Mouse (Mus musculus) midbrain, postnatal 0 days (tissue): ENCODE data around the gene Dner. TPM values are rescaled to one million over a fixed set of nuclear protein-coding genes. Genes with fewer than 3 reads are reported as not detected.

ENCODE experiments used
- ATAC-seq: fragments of 200-750 bp; cut with Nextera tagmentation; 2 replicates; pipeline ENCODE4 v1.8.0; 2017; ENCODE audit warnings: moderate number of reproducible peaks, mild to moderate bottlenecking, moderate TSS enrichment, moderate library complexity; ENCODE audit not compliant: low FRiP score
- DNase-seq: peaks from one replicate; pipeline ENCODE4 v3.0.0-alpha.2; 2015; ENCODE audit warnings: low spot score
- H3K27ac ChIP-seq: fragments of 300-500 bp; sonication (generic); 2 replicates; pipeline ENCODE4 v1.5.1; 2014; ENCODE audit warnings: low read depth, mild to moderate bottlenecking, low read length, mixed read lengths
- H3K27me3 ChIP-seq: fragments of 300-500 bp; sonication (generic); 2 replicates; pipeline ENCODE4 v1.6.1; 2014; ENCODE audit warnings: low read length, control low read depth, mixed read lengths; ENCODE audit not compliant: insufficient read depth
- H3K36me3 ChIP-seq: fragments of 300-500 bp; sonication (generic); 2 replicates; pipeline ENCODE4 v1.6.1; 2014; ENCODE audit warnings: low read length, control low read depth, mixed read lengths; ENCODE audit not compliant: insufficient read depth
- H3K4me1 ChIP-seq: fragments of 300-500 bp; sonication (generic); 2 replicates; pipeline ENCODE4 v1.6.1; 2014; ENCODE audit warnings: mild to moderate bottlenecking, control low read depth, antibody characterized with exemption, low read length, mixed read lengths; ENCODE audit not compliant: insufficient read depth
- H3K4me2 ChIP-seq: fragments of 300-500 bp; sonication (generic); 2 replicates; pipeline ENCODE4 v1.6.1; 2014; ENCODE audit warnings: low read depth, mild to moderate bottlenecking, low read length, mixed read lengths; ENCODE audit not compliant: poor library complexity, severe bottlenecking
- H3K4me3 ChIP-seq: fragments of 300-500 bp; sonication (generic); 2 replicates; pipeline ENCODE4 v1.5.1; 2014; ENCODE audit warnings: low read depth, mild to moderate bottlenecking, low read length, moderate library complexity
- H3K9ac ChIP-seq: fragments of 300-500 bp; sonication (generic); replicated peaks from 2 replicates; pipeline ENCODE4 v1.6.1; 2014; ENCODE audit warnings: mild to moderate bottlenecking, low read length, moderate library complexity, mixed read lengths; ENCODE audit not compliant: poor library complexity, severe bottlenecking
- H3K9me3 ChIP-seq: fragments of 300-500 bp; sonication (generic); 2 replicates; pipeline ENCODE4 v1.6.1; 2016; ENCODE audit warnings: low read length, control low read depth
- CTCF ChIP-seq: IDR thresholded peaks from 2 replicates; pipeline ENCODE4 v1.5.1; 2016; ENCODE audit warnings: antibody characterized with exemption, mild to moderate bottlenecking
- WGBS: fragments of 180-500 bp; shearing (Covaris S2); extraction: QIAGEN DNeasy Blood & Tissue Kit; methylation state at CpG from one replicate; pipeline ENCODE4 v1.1.7; 2014; 5-methylcytosine and 5-hydroxymethylcytosine counted together
- polyA plus RNA-seq: library from polyadenylated mRNA; unstranded; fragments of >200 nt; fragmentation: Nextera tagmentation; extraction: Ambion mirVana; gene quantifications from 2 replicates; pipeline ENCODE4 v1.2.1, GENCODE M21; 2015
- total RNA-seq: library from RNA; depleted of rRNA; stranded (reverse); fragments of >200 nt; gene quantifications from 2 replicates; pipeline ENCODE4 v1.2.3, GENCODE M21; 2014

Gene Dner
- total and polyA plus RNA-seq, 2 experiments from 2014 or later, result 321 to 323 TPM

DNA sequence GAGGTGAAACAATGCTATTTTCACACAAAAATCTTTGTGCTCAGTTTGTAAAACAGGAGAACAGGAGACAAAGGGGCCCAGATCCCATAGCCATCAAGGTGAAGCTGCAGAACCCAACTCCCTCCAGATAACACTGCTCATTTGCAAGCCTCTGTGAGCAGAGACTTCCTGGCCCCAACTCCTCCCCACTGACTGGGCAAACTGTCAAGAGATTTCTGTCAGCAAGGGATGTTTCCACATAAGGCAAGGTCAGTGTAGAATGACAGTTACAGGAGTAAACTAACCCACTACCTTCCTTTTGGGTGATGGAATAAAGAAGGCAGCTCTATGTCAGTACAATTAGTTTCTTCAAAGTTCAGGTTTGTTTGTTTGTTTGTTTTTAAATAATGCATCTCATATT is 26.8 kb upstream of the Dner start:
- H3K27ac ChIP-seq, result no peak overlapping the region
- no peak overlapping the region for H3K4me3 ChIP-seq
- no peak overlapping the region for H3K9ac ChIP-seq
- H3K4me1 ChIP-seq, result no peaks in the 10 kb centered on the region
- H3K9me3 ChIP-seq, result no peaks in the 10 kb centered on the region
- peaks cover 25% of the 10 kb centered on the region for H3K36me3 ChIP-seq
- DNase-seq (no peak), ATAC-seq (no peak)
- TF ChIP-seq CTCF, result no peak
- no peaks in the 10 kb centered on the region for H3K27me3 ChIP-seq
- no peak overlapping the region for H3K4me2 ChIP-seq

DNA sequence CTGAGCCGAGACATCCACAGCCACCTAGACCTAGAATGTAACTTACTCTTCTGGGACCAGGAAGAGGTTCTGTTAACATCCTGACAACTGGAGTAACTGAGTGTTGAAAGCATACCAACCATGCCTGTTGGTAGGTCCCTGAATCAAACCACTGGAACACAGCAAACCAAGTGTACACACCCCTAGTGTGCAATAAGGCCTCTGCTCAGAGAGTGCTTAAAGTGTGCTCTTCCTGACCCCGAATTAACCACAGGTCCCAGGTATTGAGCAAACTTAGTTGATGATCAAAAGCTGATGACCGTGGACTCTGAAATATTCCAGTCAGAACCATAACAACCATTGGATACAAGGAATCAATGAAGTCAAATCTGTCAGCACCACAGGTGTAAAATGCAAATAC is 26.4 kb upstream of the Dner start:
- no peak for TF ChIP-seq CTCF
- no peak overlapping the region for H3K9ac ChIP-seq
- H3K9me3 ChIP-seq, result no peaks in the 10 kb centered on the region
- DNase-seq (no peak), ATAC-seq (peak; percentile 31; the same call in 1 of the 2 replicates)
- WGBS, result 98% methylated on average over 3 of the region's 3 CpGs
- no peaks in the 10 kb centered on the region for H3K27me3 ChIP-seq
- no peak overlapping the region for H3K4me2 ChIP-seq
- H3K4me3 ChIP-seq, result no peak overlapping the region
- peaks cover 22% of the 10 kb centered on the region for H3K36me3 ChIP-seq
- no peaks in the 10 kb centered on the region for H3K4me1 ChIP-seq
- no peak overlapping the region for H3K27ac ChIP-seq

DNA sequence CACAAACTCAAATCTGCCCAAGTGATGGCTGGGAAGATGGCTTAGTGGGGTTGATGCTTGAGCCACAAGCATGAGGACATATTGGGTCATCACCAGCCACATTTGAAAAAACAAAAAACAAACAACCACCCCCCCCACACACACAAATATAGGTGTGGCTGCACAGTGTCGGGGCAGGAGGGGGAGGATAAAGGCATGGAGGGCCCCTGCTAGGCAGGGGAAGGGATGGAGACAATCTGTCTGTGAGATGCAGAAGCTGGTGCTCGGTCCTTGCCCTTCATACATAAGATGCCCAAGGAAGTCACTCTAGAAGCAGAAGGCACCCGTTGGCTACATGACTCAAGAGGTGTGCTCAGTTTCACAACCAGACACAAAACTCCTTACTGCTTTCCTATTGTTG is 25.9 kb upstream of the Dner start:
- Histone ChIP-seq H3K27me3 (no peaks in the 10 kb centered on the region), H3K4me3 (no peak overlapping the region), H3K27ac (no peak overlapping the region), H3K9ac (no peak overlapping the region), H3K36me3 (peaks cover 22% of the 10 kb centered on the region), H3K9me3 (no peaks in the 10 kb centered on the region), H3K4me2 (no peak overlapping the region), H3K4me1 (no peaks in the 10 kb centered on the region)
- peak; percentile 23; the same call in 1 of the 2 replicates for ATAC-seq
- 86% methylated on average over 3 of the region's 3 CpGs for WGBS
- no peak for TF ChIP-seq CTCF
- DNase-seq, result no peak

GRCm38 (mm10) chr1:84709810-84710785 is 14.1 kb upstream of the Dner start:
- Histone ChIP-seq H3K9me3 (no peaks in the 10 kb centered on the region), H3K36me3 (no peaks in the 10 kb centered on the region), H3K27me3 (no peaks in the 10 kb centered on the region), H3K4me3 (peak overlapping the region; percentile 38), H3K4me2 (peak overlapping the region; percentile 59), H3K9ac (peak overlapping the region; percentile 70), H3K4me1 (no peaks in the 10 kb centered on the region), H3K27ac (peak overlapping the region; percentile 87)
- DNase-seq (peak; percentile 91), ATAC-seq (peak; percentile 93)
- WGBS, result 12% methylated on average over 31 of the region's 31 CpGs
- TF ChIP-seq CTCF, result no peak

DNA sequence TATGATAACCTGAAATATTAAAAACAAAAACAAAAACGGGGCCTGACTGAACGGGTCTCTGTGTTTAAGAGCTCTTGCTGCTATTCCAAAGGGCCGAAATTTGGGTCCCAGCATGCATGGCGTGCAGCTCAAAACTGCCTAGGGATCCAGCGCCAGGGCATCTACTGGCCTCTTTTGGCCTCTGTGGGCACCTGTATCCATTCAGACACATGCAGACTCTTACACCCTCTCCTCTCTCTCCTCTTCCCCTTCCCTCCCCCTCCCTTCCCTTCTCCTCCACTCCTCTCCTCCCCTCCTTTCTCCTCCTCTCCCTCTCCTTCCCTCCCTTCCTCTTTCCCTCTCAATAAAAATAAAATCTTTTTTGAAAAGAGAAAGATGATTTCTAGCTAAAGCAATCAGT is 13.4 kb upstream of the Dner start:
- ATAC-seq (peak; percentile 75), DNase-seq (peak; percentile 56)
- no peak for TF ChIP-seq CTCF
- Histone ChIP-seq H3K4me2 (peak overlapping the region; percentile 59), H3K9me3 (no peaks in the 10 kb centered on the region), H3K36me3 (no peaks in the 10 kb centered on the region), H3K9ac (peak overlapping the region; percentile 70), H3K27me3 (no peaks in the 10 kb centered on the region), H3K27ac (peak overlapping the region; percentile 87), H3K4me1 (no peaks in the 10 kb centered on the region), H3K4me3 (peak overlapping the region; percentile 38)
- WGBS, result 16% methylated on average over 5 of the region's 5 CpGs

DNA sequence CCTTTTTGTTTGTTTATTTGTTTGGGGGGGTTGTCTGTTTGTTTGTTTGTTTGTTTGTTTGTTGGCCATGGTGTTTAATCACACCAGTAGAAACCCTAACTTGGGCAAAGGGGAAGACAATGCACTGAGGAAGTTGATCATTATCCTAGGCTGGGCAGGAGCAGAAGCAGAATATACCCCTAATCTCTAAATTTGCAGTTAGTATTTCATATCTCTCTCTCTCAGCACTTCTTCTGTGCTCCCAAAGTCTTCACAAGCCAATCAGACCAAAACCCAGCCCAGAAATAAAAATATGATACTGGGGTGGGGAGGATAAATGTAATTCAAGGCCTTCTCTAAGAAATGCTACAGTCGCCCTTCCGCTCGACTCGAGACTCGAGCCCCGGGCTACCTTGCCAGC is 4.2 kb upstream of the Dner start:
- Histone ChIP-seq H3K36me3 (no peaks in the 10 kb centered on the region), H3K4me1 (no peaks in the 10 kb centered on the region), H3K9me3 (no peaks in the 10 kb centered on the region), H3K27ac (no peak overlapping the region), H3K4me3 (no peak overlapping the region), H3K4me2 (no peak overlapping the region), H3K9ac (no peak overlapping the region), H3K27me3 (no peaks in the 10 kb centered on the region)
- WGBS, result 96% methylated on average over 6 of the region's 6 CpGs
- ATAC-seq, result no peak
- no peak for DNase-seq
- TF ChIP-seq CTCF, result no peak
